Mouse (Mus musculus) heart, adult 8-10 months (tissue): ENCODE data around the gene Hoxa10. TPM values are rescaled to one million over a fixed set of nuclear protein-coding genes. Genes with fewer than 3 reads are reported as not detected.
A peak's percentile ranks its signal among the peaks of the same experiment; 100 is the strongest.

Experiments used
- DNase-seq: peaks from one replicate; pipeline ENCODE4 v3.0.0; 2022; ENCODE audit warnings: low spot score
- total RNA-seq, 4 experiments: library from RNA; stranded (reverse); gene quantifications; 2 replicates each; pipeline ENCODE4 v1.2.4; 2022

Hoxa10 gene
- total RNA-seq, 4 experiments from 2014 or later = not detected

DNA sequence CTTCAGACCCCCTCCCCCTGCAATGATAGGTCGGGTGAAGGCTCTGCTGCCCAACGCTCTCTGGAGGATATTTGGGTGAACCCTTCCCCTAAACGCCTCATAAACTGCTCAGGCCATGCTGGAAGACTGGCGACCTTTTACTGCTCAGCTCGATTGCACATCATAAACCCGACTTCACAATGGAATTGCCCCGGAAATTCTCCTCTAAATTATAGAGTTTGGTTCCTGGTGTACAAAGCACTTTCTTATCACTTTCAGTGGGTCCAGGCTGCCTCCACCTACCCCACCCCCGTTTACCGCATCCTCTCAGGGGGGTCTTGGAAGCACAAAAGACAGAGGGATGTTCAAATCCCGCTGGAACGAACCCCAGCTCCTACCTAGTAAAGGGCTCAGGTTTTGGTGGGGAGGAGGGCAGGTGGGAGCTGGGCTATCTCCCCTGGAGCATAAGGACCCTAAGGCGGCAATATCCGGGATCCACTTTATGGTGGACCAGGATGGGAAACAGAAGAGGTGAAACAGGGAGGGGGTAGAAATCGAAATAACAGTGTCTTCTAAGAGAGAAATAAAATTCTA lies 21.9 kb downstream of the Hoxa10 start:
- no peak for DNase-seq

DNA sequence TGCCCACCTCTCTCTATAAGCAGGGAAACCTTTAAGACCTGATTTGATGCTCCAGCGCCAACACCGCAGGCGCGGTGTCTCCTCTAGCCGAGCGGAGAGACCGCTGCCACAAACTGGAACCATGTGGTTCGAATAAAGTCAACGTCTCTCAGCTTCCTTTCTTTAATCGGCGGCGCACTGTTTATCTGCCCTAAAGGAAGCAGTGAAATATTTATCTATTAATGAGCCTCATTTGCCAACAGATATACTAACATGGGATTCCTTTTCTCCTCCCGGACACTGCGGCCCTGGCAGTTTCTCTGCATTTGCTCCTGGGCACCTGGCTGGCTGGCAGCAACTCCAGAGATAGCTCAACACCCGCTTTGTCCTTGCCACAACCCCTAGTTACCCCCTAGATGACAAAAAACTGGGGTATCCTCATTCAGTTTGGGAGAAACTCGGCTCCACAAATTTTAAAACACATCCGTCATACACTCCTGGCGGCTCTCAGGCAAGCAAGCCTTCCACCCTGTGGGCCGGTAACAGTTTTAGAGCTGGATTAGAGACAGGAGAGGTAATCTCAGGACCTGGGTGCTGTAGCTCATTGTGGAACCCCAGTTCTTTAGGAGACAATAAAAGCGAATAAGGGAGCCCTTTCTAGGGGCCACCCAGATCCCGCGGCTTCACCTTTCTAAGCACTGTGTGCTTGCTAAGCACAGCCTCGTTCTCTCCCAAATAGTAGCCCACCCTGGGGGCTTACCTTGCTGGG lies 22.6 kb downstream of the Hoxa10 start:
- no peak for DNase-seq

DNA sequence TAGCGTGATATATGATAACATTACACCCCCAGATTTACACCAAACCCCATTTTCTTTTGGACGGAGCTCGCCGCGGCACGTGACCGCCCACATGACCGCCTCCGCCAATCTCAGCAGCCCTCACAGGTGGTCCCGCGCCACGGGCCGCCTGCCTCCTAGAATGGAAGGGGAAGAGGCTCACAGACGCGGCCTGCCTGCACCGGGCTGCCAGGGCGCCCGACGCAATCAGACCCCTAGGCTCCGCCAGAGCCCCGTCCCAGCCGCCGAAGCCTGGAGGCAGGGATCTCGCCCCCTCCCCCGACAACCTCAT lies 23.2 kb downstream of the Hoxa10 start:
- DNase-seq = no peak

DNA sequence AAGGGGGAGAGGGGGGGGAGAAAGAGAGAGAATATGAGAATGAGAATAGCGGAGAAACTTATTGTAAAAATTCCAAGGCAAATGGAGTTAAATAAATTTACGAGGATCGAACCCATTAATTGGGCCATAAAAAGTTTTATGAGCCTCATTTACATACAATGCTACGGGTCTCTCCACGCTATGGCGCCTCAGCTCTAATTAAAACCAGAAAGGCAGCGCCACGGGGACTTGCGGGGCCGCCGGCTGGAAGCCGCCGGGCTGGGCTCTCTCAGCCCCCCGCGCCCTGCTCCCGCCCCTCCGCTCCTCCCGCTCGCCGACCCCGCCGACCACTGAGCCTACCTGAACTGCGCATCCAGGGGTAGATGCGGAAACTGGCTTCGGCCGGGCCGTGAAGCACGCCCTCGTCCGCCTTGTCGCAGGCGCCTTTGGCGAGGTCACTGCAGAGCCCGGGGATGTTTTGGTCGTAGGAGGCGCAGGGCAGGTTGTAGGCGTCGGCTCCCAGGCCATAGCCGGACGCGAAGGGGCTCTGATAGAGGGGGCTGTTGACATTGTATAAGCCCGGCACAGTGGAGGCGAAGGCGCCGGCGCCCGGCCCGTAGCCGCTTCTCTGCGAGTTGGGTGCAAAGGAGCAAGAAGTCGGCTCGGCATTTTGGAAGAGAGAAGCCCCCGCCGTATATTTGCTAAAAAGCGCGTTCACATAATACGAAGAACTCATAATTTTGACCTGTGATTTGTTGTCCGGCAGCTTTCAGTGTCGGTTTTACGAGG lies 23.8 kb downstream of the Hoxa10 start:
- no peak for DNase-seq

DNA sequence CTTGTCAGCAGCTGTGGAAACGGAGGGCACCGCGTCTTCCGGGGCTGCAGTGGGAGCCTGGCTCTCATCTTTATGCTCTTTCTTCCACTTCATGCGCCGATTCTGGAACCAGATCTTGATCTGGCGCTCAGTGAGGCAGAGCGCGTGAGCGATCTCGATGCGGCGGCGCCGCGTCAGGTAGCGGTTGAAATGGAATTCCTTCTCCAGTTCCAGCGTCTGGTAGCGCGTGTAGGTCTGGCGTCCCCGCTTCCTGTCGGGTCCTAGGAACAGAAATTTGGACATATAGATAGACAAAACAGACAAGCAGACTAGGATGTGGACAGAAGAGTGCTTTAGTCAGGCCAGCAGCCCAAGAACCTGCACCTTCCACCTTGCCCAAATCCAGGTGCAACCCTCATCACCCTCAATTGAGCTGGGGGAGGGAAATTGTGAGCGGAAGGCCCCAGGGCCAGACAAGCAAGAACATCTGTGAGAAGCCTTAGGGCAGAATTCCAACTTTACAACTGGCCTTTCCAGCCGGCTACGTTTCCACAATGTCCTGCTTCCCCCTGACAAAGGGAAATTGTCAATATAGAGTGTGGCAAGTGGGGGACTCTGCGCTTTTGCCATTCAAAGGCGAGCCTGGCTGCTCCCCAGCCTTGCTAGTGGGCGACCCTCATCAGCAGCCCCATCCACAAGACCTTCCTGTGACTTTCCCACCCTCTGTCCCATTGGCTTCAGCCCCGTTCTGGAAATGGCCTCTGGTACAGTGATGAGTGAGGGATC lies 24.7 kb downstream of the Hoxa10 start:
- DNase-seq = no peak

DNA sequence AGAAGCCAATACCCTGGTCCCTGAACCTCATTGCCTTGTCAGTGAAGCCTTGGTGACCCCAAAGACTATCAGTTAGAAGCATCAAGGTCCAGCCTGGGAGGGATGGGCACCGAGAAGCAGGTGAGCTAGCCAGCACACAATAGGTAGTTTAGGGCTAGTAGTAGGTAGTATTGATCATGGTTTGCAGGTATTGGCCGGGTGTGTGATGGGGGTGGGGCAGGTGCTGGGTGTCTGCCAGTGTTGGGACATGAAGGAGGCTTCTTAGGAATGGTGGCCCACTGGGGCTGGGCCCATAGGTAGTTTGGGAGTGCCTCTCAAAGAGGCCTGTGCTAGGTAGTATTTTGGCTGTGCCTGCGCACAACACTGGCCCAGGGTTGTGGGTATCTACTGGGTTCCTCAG lies 25.6 kb downstream of the Hoxa10 start:
- DNase-seq = no peak

DNA sequence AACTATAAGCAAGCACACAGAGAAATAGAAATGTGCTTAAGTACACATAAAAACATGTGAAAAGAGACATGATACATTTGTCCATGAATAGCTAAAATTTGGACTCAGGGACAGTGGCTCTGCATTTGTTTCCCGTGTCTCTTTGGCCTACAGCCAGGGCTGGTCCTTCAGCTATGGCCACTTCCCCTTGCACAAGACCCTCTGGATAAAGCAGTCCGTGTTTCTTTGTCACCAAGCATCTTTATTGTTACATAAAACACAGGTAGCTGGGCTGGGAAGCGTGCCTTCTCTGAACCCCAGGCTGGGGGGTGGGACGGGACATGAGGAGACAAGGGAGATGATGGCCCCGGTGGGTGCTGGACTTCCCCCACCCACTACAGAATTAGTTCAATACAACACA lies 26.4 kb downstream of the Hoxa10 start:
- no peak for DNase-seq

DNA sequence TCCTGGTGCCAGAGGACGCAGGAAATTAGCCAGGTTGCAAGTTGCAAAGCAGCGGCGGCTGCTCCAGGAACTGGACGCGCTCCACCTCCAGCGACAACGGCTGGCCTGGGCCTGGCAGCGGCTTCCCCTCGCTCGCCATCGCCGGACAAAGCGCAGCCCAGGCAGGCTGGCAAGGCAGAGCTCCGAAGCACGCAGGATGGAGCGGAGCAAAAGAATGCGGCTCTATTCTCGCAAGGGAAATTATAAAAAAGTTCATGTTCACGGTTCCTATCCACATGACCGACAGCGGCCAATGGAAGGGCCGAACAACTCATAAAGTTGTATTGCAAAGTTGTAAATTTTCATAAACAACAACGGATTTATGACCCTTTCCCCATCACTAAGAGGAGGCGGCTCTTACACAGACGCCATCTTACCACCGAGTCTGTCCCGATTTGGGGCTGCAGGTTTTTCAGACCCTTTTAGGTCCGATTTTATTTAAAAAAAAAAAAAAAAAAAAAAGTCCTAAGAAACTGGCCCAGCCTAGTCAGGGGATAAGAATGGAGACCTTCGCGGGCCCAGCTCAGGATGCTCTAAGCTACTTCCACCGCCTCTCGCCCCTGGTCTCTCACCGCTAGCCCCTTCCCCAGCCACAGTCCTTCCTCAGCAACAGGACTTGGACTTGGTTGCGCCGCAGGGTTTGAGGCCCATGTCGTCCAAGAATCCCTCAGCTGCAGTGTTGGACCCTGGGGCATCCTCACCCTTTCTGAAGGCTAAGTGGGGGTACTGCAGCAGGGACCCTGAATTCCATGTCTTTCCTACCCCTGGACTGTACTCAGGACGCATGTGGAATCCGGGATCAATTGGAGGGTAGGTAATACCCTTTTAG lies 27.3 kb downstream of the Hoxa10 start, which contains the start of the genes Hoxa3 and Gm28308:
TSS of gene Hoxa3 (minus strand) at position 218 of the 868 bp plus-strand sequence.
TSS of gene Gm28308 (minus strand) at position 221 of the 868 bp plus-strand sequence.
- no peak for DNase-seq

DNA sequence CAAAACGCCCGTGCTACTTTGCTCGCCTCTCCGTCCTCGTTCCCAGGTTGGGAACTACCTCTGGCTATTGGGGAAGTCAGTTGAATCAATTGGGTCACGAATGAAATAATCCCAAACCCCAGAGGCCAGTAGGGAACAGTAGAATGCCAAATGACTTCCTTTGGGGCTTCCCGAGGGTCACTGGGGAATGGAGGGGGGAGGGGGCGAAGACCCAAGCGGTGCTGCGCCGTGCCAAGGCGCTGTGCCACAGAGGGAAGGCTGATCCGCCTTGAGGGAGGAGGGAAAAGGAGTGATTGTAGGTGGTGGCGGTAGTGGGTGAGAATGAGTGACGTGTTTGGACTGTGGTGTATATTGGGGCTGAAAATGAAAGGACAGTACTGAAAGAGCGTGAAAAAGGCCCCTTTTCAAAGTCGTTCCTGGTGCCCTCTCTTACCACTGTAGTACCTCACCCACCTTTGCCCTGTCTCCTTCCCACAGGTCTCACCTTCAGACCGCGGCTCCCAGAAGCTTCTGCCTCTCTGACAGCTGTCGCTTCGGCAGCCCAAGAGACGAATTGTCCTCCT lies 28.0 kb downstream of the Hoxa10 start:
- DNase-seq = no peak

DNA sequence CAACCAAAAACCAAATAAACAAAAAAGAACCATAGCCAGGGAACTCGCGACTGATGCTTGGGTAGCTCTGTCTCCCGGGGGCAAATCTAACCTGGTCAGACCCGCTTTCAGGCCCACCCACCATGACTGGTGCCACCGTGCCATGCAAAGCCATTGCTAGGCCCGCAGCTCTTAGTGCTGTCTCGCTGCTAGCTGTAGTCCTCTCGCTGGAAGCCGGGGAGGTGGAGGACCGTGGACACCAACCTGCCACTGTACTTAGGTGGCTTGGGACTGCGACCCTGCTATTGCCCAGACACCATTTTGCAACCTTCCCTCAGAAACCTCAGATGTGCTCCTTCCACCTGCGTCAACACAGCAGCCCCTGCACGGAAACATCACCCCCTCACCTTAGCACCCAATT lies 28.7 kb downstream of the Hoxa10 start:
- DNase-seq = no peak

DNA sequence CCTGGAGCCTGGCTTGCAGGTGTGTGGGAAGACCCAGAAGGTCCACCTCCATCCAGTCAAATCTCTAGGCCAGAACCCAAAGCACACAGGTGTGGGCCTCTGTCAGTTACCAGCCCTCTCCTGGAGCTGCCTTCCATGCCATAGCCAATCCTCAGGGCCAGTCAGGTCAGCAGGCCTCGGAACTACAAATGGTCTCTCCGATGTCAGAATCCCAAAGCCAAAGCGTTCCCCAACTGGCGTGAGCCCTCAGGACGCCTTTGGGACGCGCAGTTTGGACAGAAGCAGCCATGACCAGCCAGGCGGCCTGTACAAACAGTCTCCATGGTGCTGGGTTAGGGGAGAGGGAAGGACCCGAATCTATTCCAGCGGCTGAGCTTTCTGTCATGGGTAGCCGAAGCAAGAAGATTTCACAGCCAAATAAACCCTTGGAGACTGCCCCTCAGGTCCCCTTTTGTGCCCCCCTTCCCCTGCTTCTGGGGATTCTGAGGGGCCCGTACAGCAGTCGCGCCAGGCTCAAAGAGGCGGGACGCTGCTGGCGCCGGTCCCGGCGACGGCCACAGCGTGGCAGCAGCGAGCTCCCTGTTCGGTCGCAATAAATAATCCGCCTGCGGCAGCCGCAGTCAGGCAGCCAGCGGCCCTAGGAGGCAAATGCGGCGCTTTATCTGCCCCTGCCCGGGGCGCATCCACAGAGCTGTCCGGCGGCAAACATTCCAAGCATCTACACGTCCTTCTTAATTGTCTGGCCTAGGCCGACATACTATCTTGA lies 29.3 kb downstream of the Hoxa10 start:
- DNase-seq = peak; percentile 49

DNA sequence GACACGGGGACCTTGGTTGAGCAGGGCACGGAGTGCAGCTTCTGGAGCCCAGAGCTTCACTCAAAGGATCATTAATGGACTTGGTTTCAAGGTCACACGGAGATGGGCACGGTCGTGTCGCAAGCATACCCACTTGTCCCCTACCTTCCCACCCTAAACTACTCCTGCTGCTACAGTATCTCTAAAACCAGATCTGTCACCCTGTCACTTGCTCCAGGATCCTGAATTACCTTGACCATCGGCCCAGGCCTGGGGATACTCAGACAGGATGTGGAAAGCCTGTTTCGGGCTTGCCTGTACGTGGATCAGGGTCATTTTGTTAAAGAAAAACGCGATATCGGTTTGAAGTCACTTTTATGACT lies 31.0 kb downstream of the Hoxa10 start:
- no peak for DNase-seq

DNA sequence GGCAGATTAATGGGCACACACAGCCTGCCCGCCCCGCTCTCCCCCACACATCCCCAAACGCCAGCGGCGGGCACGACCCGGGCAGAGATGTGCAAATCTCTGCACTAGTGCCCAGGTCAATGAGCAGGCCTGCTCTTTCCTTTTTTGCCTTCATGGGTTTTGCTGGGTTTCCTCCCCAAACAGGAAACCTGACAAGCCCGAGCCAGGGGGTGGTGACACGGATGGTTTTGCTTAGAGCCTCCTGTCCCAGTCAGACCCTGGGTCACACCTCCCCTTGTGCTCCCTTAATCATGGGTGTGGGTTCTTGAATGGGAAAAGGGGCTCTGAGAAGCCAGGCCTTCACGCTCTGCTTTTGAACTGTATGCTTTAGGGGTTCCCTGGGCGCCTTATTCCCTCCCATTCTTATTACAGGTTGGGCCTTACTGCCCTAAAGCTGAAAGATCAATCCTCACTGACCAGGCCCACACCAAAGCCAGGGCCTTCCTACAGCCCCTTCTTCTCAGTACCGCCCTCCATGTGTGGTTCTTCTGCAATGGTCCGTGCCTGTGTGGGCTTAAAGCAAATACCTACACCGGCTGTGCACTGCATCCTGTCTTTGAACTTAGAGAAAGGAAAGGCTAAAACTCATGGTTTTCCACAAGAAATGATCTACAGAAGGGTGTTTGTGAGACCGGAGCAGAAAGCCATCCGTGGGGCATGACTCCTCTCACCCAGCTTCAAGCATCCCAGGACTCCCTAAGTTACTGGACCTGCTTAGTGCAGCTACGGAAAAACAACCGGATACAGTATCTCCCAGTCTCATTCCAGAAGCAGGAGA lies 31.6 kb downstream of the Hoxa10 start:
- no peak for DNase-seq

DNA sequence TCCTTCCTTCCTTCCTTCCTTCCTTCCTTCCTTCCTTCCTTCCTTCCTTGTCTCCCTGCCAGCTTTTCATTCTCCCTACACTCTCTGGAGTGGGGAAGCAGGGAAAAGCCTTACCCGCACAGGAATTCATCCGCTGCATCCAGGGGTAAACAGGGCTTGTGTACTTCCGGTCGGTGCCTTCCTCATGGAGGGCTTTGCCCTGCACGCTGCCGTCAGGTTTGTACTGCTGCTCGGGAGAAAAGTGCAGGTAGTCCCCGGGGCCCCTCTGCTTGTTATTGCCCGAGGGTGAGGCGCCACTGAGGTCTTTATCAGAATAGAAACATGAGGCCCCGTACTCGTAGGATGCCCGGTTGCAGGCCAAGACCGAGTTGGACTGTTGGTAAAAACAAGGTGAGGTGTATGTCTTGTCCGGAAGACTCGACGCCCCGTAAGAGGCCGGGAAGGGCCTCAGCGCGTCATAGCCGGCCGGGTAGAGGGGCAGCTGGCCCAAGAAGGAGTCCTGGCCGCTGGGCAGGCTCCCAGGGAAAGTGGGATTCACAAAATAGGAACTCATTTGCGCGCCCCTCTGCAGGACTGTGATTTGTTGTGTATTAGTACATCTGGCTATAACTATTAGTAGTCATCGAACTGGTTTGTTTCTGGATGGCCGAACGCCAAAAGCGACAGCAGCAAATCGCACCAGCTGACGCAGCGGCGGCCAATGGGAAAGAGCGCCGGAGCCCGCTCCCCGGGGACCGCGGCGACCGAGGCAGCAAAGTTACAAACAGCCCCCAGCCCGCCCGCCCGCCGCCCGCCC lies 32.4 kb downstream of the Hoxa10 start, which contains the start of gene Hoxa6:
TSS of gene Hoxa6 (minus strand) at position 651 of the 796 bp plus-strand sequence.
- DNase-seq = no peak

DNA sequence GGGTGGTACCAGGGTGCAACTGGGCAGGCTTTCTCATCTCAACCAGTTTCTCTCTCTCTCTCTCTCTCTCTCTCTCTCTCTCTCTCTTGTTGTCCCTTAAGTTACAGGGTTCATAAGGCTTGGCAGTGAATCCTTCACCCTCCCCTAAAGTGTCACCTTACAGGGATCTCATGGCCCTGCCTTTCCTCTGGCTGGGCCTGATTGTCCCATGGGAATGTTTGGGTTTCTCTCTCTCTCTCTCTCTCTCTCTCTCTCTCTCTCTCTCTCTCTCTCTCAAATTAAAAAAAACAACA lies 33.0 kb downstream of the Hoxa10 start:
- DNase-seq = no peak

DNA sequence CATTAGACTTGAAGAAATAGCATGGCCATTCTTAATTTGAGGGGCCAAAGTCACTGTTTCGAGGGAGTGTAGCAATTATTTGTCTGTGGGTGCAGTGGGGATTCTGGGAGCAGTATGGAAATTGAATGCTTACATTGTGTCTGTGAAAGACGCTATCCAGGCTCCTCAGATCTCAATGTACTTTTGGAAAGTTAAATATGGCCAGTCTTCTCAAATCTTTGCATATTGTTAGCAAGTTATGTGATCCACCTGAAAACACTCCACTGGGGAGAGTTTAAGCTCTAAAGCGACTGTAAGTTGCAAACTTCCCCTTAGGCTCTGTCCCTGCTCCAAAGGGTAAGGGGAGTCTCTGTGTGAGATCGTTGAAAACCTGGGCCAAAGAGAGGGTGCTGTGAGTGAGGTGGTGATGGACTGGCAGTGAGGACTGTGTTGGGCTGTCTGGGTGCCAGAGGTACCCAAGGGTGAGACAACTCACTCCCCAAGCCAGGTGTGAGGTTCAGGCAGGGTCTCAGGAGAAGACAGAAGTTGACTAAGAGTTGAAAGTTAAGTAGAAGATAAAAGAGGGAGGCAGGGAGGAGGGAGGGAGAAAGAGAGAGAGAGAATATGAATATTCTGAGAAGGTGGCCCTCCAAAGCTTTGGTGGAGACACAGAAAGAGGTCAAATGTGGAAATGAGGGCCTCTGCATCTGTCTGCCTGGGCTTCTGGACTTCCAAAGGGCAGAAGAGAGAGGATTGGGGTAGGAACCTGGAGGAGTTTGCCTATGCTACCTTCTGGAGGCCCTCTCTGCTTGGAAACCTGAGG lies 33.6 kb downstream of the Hoxa10 start:
- DNase-seq = no peak
